Mouse (Mus musculus): ENCODE measurements around the gene Scaf8. TPM values are rescaled to one million over a fixed set of nuclear protein-coding genes. Genes with fewer than 3 reads are reported as not detected.
"Not testable (repeated sequence)": the region's sequence is repeated elsewhere in the genome, so short reads cannot be mapped to it uniquely, and the experiment has no call there.

The Scaf8 gene
- polyA plus RNA-seq (2011; ENCODE audit: insufficient read depth, insufficient read length, low replicate concordance, missing spikeins), result 9.1 and 15.8 TPM in 2 replicates

DNA sequence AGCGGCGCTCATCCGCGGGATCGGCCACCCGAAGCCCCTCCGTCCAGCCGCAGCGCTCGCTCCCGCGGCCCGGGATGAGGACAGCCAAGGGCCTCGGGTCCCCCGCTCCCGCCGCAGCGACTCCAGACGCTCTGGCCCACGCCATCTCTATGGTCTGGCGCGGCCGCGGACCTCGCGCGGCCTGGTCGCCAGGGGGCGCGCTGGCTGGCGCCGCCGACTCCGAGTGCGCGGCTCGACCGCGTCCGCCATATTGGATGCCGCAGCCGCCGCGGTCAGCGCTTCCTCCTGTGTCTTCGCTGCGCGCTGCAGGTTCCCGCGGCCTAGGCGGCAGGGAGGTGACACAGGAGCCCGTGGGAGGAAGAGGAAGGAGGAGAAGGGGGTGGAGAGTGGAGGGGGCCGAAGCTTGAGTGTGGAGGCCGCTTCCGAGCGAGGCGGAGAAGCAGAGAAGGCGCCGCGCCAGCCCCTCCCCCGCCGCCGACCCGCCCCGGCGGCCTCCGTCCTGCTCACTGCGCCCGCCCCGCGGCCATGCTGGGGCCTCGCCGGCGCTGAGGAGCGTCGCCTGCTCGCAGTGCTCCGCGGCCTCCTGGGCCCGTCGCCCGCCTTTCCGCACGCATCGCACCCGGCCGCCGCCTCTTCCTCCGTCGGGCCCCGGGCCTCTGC lies at the start of gene Scaf8:
Gene Scaf8 (plus strand): TSS at position 253 of the 660 bp plus-strand sequence.
- Histone ChIP-seq H3K27ac (ENCODE audit: control insufficient read depth, insufficient read depth, low read depth, low read length, poor library complexity) (peak within 1 kb of the TSS; percentile 100), H3K4me1 (ENCODE audit: control insufficient read depth, insufficient read depth, low read length) (peaks cover 1% of the 10 kb centered on the region; the same call in 1 of the 2 replicates), H3K4me3 (replicated peaks; ENCODE audit: control insufficient read depth, low read depth, low read length) (peak within 1 kb of the TSS; percentile 83)
- TF ChIP-seq CTCF (IDR thresholded peaks at IDR 0.05; ENCODE audit: control insufficient read depth, insufficient read depth, low read length) (peak; percentile 76), POLR2A (IDR thresholded peaks at IDR 0.05; ENCODE audit: borderline replicate concordance, control insufficient read depth, low read depth, low read length) (peak; percentile 49; the same call in 1 of the 2 replicates)
- WGBS, result under 1% methylated on average over 71 of the region's 91 CpGs

DNA sequence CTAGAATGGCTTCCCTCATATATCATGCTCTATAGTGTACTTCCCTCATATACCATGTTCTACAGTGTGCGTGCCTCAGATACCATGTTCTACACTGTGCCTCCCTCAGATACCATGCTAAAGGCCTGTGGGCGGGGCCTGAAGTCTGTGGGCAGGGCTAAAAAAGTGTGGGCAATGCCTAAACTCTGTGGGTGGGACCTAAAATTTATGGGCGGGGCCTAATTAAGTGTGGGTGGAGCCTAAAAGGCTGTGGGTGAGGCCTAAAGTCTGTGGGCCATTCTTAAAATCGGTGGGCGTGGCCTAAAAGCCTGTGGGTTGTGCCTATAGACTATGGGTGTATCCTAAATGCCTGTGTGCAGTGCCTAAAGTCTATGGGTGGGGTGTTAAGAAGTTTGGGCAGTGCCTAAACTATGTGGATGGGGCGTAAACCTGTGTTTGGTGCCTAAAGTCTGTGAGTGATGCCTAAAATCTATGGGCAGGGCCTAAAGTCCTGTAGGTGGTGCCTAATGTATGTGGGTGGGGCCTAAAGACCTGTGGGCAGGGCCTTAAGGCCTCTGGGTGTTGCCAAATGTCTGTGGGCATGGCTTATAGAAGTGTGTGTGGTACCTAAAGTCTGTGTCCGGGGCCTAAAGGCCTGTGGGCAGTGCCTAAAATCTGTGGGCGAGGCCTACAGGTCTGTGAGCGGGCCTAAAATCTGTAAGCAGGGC lies 39.5 kb upstream of the Scaf8 start:
- WGBS, result 86% methylated on average over 9 of the region's 9 CpGs
- no peak overlapping the region for H3K27ac ChIP-seq (ENCODE audit: control insufficient read depth, insufficient read depth, low read depth, low read length, poor library complexity)
- no peak for TF ChIP-seq CTCF (IDR thresholded peaks at IDR 0.05; ENCODE audit: control insufficient read depth, insufficient read depth, low read length)
- TF ChIP-seq POLR2A (IDR thresholded peaks at IDR 0.05; ENCODE audit: borderline replicate concordance, control insufficient read depth, low read depth, low read length), result no peak
- no peaks in the 10 kb centered on the region for H3K4me1 ChIP-seq (ENCODE audit: control insufficient read depth, insufficient read depth, low read length)
- no peak overlapping the region for H3K4me3 ChIP-seq (replicated peaks; ENCODE audit: control insufficient read depth, low read depth, low read length)

DNA sequence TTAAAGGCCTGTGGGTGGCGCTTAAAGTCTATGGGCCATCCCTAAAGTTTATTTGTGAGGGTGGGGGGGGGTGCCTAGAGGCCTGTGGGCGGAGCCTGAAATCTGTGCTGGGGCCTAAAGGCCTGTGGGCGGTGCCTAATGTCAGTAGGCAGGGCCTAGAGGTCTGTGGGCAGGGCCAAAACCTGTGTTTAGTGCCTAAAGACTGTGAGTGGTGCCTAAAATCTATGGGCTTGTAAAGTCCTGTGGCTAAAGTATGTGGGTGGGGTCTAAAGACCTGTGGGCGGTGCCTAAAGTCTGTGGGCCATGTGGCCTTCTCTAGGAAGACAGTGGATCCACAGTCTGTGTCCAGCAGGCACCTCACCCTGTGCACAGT lies 38.9 kb upstream of the Scaf8 start:
- 95% methylated on average over 4 of the region's 4 CpGs for WGBS
- TF ChIP-seq POLR2A (IDR thresholded peaks at IDR 0.05; ENCODE audit: borderline replicate concordance, control insufficient read depth, low read depth, low read length) (no peak), CTCF (IDR thresholded peaks at IDR 0.05; ENCODE audit: control insufficient read depth, insufficient read depth, low read length) (no peak)
- no peak overlapping the region for H3K4me3 ChIP-seq (replicated peaks; ENCODE audit: control insufficient read depth, low read depth, low read length)

DNA sequence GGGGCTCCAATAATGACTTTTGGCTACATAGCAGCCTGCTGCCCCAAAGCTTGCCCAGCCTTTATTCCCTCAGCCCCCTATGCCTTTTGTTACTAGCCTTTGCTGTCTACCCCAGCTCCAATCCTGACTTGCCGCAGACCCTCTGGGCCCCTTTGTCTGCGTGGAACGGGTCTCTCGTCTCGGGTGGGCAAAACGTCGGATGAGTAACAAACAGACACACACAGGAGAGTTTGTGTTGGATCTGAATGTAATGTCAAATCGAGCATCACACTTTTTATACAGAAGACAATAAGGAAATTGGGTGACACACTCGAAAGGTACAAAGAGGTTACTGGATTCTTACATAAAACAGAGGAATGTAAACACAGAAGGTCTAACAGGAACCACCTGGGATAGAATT lies 36.8 kb upstream of the Scaf8 start:
- WGBS, result 87% methylated on average over 9 of the region's 9 CpGs
- H3K4me1 ChIP-seq (ENCODE audit: control insufficient read depth, insufficient read depth, low read length); H3K4me3 ChIP-seq (replicated peaks; ENCODE audit: control insufficient read depth, low read depth, low read length); H3K27ac ChIP-seq (ENCODE audit: control insufficient read depth, insufficient read depth, low read depth, low read length, poor library complexity): not testable (repeated sequence)

More for the DNA sequence above, 38.9 kb upstream of the Scaf8 start:
- no peak overlapping the region for H3K27ac ChIP-seq (ENCODE audit: control insufficient read depth, insufficient read depth, low read depth, low read length, poor library complexity)
- H3K4me1 ChIP-seq (ENCODE audit: control insufficient read depth, insufficient read depth, low read length), result no peaks in the 10 kb centered on the region

DNA sequence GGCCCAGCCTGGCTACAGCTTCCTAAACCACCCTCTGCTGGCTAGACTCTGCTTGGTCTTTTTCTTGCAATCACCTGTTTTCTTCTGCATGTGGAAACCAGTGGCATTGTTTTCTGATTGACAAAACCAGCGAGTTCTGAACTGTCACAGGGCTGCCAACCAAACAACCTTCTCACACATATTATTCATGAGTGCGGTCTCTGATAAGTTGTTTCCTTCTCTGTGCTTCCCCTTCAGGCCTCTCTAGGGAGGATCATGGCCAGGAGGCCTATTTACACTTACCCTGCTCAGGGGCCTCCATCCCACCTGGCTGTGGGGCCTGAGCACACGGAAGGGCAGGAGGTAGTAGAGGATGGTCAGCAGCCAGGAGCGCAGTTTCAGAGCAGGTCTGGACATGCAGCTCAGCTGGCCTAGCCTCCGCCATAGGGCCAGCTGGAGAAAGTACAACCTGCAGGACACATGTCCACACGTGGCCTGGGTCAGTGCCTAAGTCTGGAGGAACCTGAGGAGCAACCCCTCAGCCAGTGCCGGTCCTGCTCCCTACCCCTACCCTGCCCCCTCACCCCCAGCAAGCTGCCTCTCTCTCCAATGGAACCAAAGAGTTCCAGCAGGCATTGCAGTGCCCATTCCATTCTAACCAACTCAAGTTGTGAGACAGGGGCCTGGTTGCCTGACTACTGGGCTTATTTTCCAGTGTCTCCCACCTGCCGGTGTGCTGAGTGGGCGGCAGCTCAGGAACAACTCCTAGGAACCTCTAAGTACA lies 34.0 kb upstream of the Scaf8 start:
- H3K27ac ChIP-seq (ENCODE audit: control insufficient read depth, insufficient read depth, low read depth, low read length, poor library complexity); H3K4me3 ChIP-seq (replicated peaks; ENCODE audit: control insufficient read depth, low read depth, low read length); H3K4me1 ChIP-seq (ENCODE audit: control insufficient read depth, insufficient read depth, low read length): not testable (repeated sequence)
- 69% methylated on average over 8 of the region's 9 CpGs for WGBS

DNA sequence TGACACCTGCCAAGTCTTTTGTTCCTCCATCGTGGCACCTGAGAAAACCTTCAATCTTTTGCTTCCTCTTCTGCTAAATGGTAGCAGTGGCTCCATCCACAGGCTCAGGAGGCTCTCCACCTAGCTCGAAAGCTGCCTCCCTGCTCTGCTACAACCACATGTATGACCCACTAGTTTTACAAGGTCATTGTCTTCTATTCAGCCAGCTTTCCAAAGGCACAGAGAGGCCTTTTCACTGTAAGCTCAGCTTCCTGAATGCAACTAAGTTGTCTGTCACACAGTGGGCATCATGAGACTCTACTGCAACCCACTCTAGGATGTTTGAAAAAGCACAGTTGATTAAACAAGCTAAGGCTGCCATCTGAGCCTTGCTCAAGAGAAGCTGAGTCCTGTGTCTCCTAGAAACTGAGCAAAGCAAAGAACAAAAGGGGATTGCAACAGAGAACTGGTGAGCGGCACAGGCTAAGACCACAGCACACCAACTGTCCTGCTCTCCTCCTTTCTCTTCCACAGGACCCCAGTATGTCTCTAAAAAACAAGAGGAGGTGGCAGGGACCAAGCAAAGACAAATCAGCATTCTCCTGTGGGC lies 33.2 kb upstream of the Scaf8 start:
- H3K4me1 ChIP-seq (ENCODE audit: control insufficient read depth, insufficient read depth, low read length), result not testable (repeated sequence)
- 35% methylated on average over 3 of the region's 3 CpGs for WGBS

DNA sequence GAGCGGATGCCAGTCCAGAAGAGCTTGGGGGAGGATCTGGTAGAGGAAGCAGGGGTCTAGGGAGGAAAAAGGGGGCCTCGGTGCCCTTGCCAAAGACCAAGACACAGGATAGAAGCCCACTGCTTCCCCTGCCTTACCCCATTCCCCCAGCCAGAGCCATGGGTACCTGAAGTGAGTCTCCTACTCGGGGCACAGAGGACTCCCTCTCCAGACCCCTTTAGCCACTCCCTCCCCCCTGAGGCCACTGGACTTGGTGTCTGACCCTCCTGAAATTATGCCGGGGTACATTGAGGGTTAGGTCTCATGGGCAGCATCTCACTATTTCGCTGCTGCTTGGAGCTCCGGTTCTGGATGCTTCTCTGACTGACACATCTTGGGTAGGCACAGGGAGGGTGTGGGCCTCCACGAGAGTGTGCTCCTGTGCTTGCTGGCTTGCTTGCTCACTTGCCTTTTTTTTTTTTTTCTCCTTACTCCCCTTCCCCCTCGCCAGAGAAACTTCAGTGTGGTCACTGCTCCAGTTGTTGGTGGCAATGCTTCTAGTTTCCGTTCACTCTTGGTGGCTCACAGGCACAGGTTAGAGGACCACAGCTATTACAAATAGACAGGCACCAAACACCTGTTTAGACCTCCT lies 32.5 kb upstream of the Scaf8 start:
- WGBS, result 57% methylated on average over 7 of the region's 9 CpGs
- H3K27ac ChIP-seq (ENCODE audit: control insufficient read depth, insufficient read depth, low read depth, low read length, poor library complexity); H3K4me1 ChIP-seq (ENCODE audit: control insufficient read depth, insufficient read depth, low read length); H3K4me3 ChIP-seq (replicated peaks; ENCODE audit: control insufficient read depth, low read depth, low read length): not testable (repeated sequence)

More for the DNA sequence above, 33.2 kb upstream of the Scaf8 start:
- not testable (repeated sequence) for H3K4me3 ChIP-seq (replicated peaks; ENCODE audit: control insufficient read depth, low read depth, low read length); H3K27ac ChIP-seq (ENCODE audit: control insufficient read depth, insufficient read depth, low read depth, low read length, poor library complexity)
